Mouse (Mus musculus) liver, embryonic 11.5 days (tissue): ENCODE results near the gene Gorasp1. TPM values are rescaled to one million over a fixed set of nuclear protein-coding genes. Genes with fewer than 3 reads are reported as not detected.
A peak's percentile ranks its signal among the peaks of the same experiment; 100 is the strongest.

Experiments
- ATAC-seq: fragments of 200-750 bp; cut with Nextera tagmentation; replicated peaks from 2 replicates; pipeline ENCODE4 v1.8.0; 2017; ENCODE audit warnings: moderate number of reproducible peaks, mild to moderate bottlenecking, moderate TSS enrichment, moderate library complexity; ENCODE audit not compliant: low FRiP score
- DNase-seq: peaks from one replicate; pipeline ENCODE4 v3.0.0-alpha.2; 2017; ENCODE audit warnings: low spot score
- H3K27ac ChIP-seq: fragments of 300-500 bp; sonication (generic); 2 replicates; pipeline ENCODE4 v1.5.1; 2014; ENCODE audit warnings: mild to moderate bottlenecking, low read depth, low read length, control low read depth
- H3K27me3 ChIP-seq: fragments of 300-500 bp; sonication (generic); replicated peaks from 2 replicates; pipeline ENCODE4 v1.6.1; 2014; ENCODE audit warnings: low read length, mixed read lengths; ENCODE audit not compliant: control insufficient read depth, insufficient read depth
- H3K36me3 ChIP-seq: fragments of 300-500 bp; sonication (generic); 2 replicates; pipeline ENCODE4 v1.6.1; 2014; ENCODE audit warnings: mild to moderate bottlenecking, low read length, moderate library complexity, mixed read lengths; ENCODE audit not compliant: control insufficient read depth, insufficient read depth
- H3K4me1 ChIP-seq: fragments of 300-500 bp; sonication (generic); replicated peaks from 2 replicates; pipeline ENCODE4 v1.6.1; 2014; ENCODE audit warnings: low read length, mixed read lengths; ENCODE audit not compliant: control insufficient read depth, insufficient read depth
- H3K4me2 ChIP-seq: fragments of 300-500 bp; sonication (generic); 2 replicates; pipeline ENCODE4 v1.6.1; 2014; ENCODE audit warnings: mild to moderate bottlenecking, control low read depth, moderate library complexity
- H3K4me3 ChIP-seq: fragments of 300-500 bp; sonication (generic); 2 replicates; pipeline ENCODE4 v1.5.1; 2014; ENCODE audit warnings: low read depth, low read length, control low read depth
- H3K9ac ChIP-seq: fragments of 300-500 bp; sonication (generic); 2 replicates; pipeline ENCODE4 v1.6.1; 2014; ENCODE audit warnings: low read depth, low read length, control low read depth
- H3K9me3 ChIP-seq: fragments of 300-500 bp; sonication (generic); 2 replicates; pipeline ENCODE4 v1.6.1; 2016; ENCODE audit warnings: low read length, inconsistent platforms, mixed read lengths; ENCODE audit not compliant: control insufficient read depth
- WGBS: fragments of 180-500 bp; shearing (Covaris S2); extraction: QIAGEN DNeasy Blood & Tissue Kit; methylation state at CpG from one replicate; pipeline ENCODE4 v1.1.7; 2014; 5-methylcytosine and 5-hydroxymethylcytosine counted together
- polyA plus RNA-seq: library from polyadenylated mRNA; unstranded; fragments of >200 nt; fragmentation: Nextera tagmentation; extraction: Ambion mirVana; gene quantifications from 2 replicates; pipeline ENCODE4 v1.2.1, GENCODE M21; 2014

The Gorasp1 gene
- polyA plus RNA-seq, 1 experiment from 2014 or later, result 24.7 TPM

DNA sequence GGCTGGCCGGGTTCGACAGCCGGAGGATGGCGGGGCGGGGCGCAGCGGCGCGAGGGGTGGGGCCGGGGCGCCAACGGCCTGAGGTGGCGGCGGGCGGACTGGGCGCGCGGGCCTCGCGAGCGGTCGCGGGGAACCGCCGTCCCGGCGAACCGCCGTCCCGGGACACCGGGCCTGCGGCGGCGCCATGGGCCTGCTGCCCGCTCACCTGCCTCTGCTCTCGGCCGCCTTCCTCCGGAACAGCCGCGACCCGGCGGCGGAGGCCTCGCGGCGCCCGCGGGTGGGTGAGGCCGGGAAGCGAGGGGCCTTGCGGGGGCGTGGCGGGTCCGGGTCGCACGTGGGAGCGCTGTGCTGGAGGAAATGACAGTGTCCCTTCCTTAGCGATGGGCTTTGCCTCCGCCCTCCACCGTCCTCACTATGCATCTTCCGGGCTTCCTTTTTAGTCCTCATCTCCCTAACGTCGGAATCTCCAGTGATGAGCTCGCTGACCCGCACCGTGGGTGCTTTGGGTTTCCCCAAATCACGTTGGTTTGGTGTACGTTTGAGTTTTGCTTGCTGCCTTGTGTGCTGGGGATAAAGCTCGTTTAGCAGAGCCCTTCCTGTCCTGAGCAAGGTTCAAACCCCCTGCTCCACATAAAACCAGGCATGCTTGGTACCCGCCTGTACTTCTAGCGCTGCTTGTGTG lies 42.2 kb downstream of the Gorasp1 start:
- Histone ChIP-seq H3K9ac (peak overlapping the region; percentile 83), H3K36me3 (0 out of 2 replicates have a peak, but pooled peaks cover 2% of the 10 kb centered on the region), H3K9me3 (no peaks in the 10 kb centered on the region), H3K27ac (peak overlapping the region; percentile 68), H3K4me2 (peak overlapping the region; percentile 89), H3K27me3 (no peaks in the 10 kb centered on the region), H3K4me1 (peaks cover 8% of the 10 kb centered on the region), H3K4me3 (peak overlapping the region; percentile 96)
- DNase-seq (no peak), ATAC-seq (peak; percentile 83)
- under 1% methylated on average over 43 of the region's 71 CpGs for WGBS

DNA sequence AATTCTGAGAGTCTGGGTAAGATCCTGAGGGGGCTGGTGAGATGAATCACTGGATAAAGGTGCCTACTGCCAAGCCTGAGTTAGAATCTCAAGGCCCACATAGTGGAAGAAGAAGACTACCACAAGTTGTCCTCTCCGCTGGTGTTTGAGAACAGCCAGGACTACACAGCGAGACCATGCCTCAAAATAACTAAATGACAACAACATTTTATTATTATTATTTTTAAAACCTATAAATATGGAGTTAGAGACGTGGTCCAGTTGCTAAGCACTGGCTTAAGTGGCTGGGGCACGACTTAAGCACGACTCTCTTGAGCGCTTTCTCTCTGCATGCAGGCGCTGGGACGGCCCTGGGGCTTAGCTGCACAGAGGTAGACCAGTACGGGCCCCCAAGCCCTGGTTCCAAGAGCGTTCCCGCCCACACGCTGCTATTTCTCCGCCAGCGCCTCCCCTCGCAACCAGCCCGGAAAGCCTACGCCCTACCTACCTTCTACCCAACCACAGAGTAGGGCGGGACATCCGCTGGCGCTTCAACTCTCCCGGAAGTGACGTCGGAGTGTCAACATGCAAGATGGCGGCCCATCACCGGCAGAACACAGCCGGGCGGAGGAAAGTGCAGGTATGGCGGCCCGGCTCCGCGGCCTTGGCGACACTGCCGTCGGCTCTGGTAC lies 42.9 kb downstream of the Gorasp1 start, which contains the start of gene Wdr48:
Wdr48 (plus strand) TSS at position 540 of the 671 bp plus-strand sequence.
- peak within 1 kb of the TSS; percentile 83 for H3K9ac ChIP-seq
- 3% methylated on average over 34 of the region's 34 CpGs for WGBS

DNA sequence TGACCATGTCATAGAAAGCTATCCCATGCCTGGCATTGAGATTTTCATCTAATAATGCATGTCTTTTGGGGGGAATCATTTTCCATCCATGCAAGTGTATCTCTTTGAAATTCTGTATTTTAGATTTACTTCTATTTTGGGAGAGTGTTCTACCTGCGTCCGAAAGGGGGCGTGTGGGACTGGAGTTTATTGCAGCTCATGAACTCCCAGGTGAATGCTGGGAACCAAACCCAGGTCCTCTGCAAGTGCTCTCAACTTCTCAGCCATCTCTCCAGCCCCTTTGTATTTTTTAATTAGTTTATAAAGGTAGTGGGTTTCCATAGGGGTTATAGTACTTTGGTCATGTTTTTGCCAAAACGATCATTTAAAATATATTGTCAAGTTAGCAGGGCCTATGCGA lies 43.5 kb downstream of the Gorasp1 start:
- Histone ChIP-seq H3K27ac (no peak overlapping the region), H3K9ac (peak overlapping the region; percentile 83)
- 80% methylated on average over 5 of the region's 5 CpGs for WGBS

More for the DNA sequence above, 42.9 kb downstream of the Gorasp1 start, which contains the start of gene Wdr48:
- H3K9me3 ChIP-seq, result no peaks in the 10 kb centered on the region
- H3K4me3 ChIP-seq, result peak within 1 kb of the TSS; percentile 96
- ATAC-seq (peak; percentile 99), DNase-seq (peak; percentile 94)
- H3K27ac ChIP-seq, result peak within 1 kb of the TSS; percentile 68
- H3K27me3 ChIP-seq, result no peaks in the 10 kb centered on the region
- peak within 1 kb of the TSS; percentile 89 for H3K4me2 ChIP-seq
- peaks cover 8% of the 10 kb centered on the region for H3K4me1 ChIP-seq
- H3K36me3 ChIP-seq, result no peaks in the 10 kb centered on the region

DNA sequence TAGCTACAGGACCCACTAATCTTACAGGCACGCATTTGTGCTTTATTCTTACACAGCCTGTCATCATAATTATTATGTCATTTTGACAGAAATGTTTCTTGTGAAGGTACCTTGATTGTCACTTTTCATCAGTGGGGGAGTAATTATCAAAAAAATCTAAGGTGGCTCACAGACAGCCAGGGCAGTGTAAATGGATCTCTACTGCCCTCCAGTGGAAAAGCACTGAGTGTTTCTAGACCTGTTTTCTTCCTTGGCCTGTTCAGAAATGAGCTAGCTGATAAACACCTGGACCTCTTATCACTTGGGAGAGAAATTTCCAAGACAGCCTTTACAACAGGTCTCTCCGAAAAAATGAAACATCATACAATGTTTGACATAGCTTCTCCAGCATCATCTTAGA lies 46.7 kb downstream of the Gorasp1 start:
- ATAC-seq (no peak), DNase-seq (no peak)
- Histone ChIP-seq H3K36me3 (no peaks in the 10 kb centered on the region), H3K27me3 (no peaks in the 10 kb centered on the region), H3K9me3 (no peaks in the 10 kb centered on the region), H3K4me2 (no peak overlapping the region), H3K9ac (no peak overlapping the region), H3K27ac (no peak overlapping the region), H3K4me1 (0 out of 2 replicates have a peak, but pooled peaks cover 3% of the 10 kb centered on the region), H3K4me3 (no peak overlapping the region)
- 42% methylated on average over 2 of the region's 2 CpGs for WGBS

More for the DNA sequence above, 43.5 kb downstream of the Gorasp1 start:
- H3K36me3 ChIP-seq, result no peaks in the 10 kb centered on the region
- 0 out of 2 replicates have a peak overlapping the region, but pooled peaks have one; percentile 96 for H3K4me3 ChIP-seq
- H3K4me1 ChIP-seq, result peaks cover 8% of the 10 kb centered on the region
- ATAC-seq, result no peak
- no peaks in the 10 kb centered on the region for H3K9me3 ChIP-seq
- no peak for DNase-seq
- peak overlapping the region; percentile 70 for H3K4me2 ChIP-seq
- no peaks in the 10 kb centered on the region for H3K27me3 ChIP-seq

DNA sequence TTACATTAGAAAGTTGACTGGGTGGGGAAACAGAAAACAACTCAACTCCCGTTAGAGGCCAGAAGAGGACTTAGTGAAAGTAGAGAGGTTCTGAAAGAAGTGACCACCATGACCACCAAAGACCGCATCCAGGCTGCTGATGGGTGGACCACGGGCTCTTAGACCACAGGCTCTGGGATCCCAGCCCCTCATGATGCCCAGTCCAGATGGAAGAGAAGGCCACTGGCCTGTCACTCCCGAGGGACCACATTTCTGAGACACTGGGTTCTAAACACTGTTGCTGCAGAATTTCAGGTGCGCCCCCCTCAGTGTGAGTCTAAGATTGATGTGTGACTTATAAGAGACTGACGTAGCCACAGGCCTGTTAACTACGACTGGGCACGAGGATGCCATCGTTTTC lies 47.9 kb downstream of the Gorasp1 start:
- Histone ChIP-seq H3K4me1 (no peaks in the 10 kb centered on the region), H3K4me3 (no peak overlapping the region), H3K9ac (no peak overlapping the region), H3K4me2 (no peak overlapping the region), H3K27ac (no peak overlapping the region), H3K9me3 (no peaks in the 10 kb centered on the region), H3K27me3 (no peaks in the 10 kb centered on the region), H3K36me3 (no peaks in the 10 kb centered on the region)
- ATAC-seq (no peak), DNase-seq (no peak)
- 88% methylated on average over 9 of the region's 9 CpGs for WGBS

DNA sequence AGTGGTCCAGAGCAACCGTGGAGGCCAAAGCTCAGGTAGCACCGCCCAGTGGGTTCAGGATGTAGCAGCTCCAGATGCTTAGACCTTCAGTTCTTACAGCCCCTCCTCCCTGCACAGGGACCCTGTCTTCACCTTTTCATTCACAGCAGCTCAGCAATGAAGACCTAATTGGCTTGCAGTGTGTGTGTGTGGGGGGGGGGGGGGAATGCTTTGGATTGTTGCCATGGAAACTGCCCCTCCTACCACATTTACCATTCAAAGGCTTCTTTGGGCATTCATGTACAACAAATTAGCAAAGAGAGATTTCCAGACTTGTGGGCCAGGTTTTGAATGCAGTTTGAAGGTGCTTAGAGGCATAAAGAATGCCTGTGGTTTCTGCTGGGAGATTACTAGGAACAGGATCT lies 48.5 kb downstream of the Gorasp1 start:
- WGBS, result 60% methylated on average over 2 of the region's 2 CpGs
- Histone ChIP-seq H3K36me3 (no peaks in the 10 kb centered on the region), H3K4me3 (no peak overlapping the region), H3K27me3 (no peaks in the 10 kb centered on the region), H3K27ac (no peak overlapping the region), H3K9ac (no peak overlapping the region), H3K4me2 (no peak overlapping the region), H3K4me1 (no peaks in the 10 kb centered on the region), H3K9me3 (no peaks in the 10 kb centered on the region)
- DNase-seq, result no peak
- no peak for ATAC-seq

DNA sequence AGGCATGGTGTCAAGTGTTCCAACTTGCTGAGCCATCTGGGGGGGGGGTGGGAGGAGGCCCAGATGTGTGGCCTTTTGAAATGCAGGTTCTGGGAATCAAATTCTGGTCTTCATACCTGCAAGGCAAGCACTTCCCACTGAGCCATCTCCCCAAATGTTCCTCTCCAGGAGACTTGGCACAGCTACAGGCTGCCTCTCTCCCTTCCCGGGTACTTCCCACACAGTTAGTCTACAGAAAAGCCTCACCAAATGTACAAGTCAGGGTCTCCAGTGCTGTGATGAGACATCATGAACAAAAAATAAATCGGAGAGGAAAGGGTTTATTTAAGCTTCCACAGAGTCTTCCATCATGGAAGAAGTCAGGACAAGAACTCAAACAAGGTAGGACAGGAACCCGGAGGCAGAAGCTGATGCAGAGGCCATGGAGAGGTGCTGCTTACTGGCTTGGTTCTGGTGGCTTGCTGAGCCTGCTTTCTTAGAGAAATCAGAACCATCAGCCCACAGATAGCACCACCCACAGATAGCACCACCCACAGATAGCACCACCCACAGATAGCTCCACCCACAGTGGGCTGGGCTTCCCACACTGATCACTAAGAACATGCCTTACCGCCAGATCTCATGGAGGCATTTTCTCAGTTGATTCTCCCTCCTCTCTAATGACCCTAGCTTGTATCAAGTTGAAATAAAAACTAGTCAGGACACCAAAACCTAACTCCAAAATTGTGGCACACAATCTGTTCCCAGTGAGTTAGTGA lies 50.0 kb downstream of the Gorasp1 start:
- Histone ChIP-seq H3K4me2 (no peak overlapping the region), H3K9me3 (no peaks in the 10 kb centered on the region), H3K9ac (no peak overlapping the region), H3K36me3 (no peaks in the 10 kb centered on the region), H3K4me1 (no peaks in the 10 kb centered on the region), H3K27me3 (no peaks in the 10 kb centered on the region), H3K4me3 (no peak overlapping the region), H3K27ac (no peak overlapping the region)
- DNase-seq (no peak), ATAC-seq (no peak; the same call in 1 of the 2 replicates)
- 60% methylated on average over 4 of the region's 4 CpGs for WGBS
